Mouse (Mus musculus): ENCODE measurements around the gene Adprm. TPM values are rescaled to one million over a fixed set of nuclear protein-coding genes. Genes with fewer than 3 reads are reported as not detected.
"Not testable (repeated sequence)": the region's sequence is repeated elsewhere in the genome, so short reads cannot be mapped to it uniquely, and the experiment has no call there.

The Adprm gene
- polyA plus RNA-seq, 1 experiment, result 12.4 TPM

DNA sequence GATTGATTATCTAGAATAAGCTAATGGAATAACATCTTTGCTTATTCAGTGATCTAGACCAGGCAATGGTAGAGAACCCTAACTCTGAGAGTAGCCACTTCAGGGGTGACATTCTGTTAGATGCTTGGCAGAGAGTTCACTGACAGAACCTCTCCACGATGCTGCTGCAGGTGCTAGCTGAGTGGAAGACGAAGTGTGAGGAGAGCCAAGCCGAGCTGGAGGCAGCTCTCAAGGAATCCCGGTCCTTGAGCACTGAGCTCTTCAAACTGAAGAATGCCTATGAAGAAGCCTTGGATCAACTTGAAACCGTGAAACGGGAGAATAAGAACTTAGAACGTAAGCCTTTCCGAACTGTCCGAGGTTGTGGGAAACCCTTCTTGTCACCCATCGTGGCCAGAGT lies 45.3 kb upstream of the Adprm start:
- no peaks in the 10 kb centered on the region for H3K36me3 ChIP-seq (ENCODE audit: control insufficient read depth, insufficient read depth)
- TF ChIP-seq MYOD1 (IDR thresholded peaks at IDR 0.05; ENCODE audit: control insufficient read depth, insufficient read length, low read depth) (no peak), MAX (IDR thresholded peaks at IDR 0.05) (no peak), FOSL1 (IDR thresholded peaks at IDR 0.05; ENCODE audit: insufficient read depth, low read length, poor library complexity, severe bottlenecking) (no peak), CTCF (IDR thresholded peaks at IDR 0.05; ENCODE audit: control insufficient read depth, insufficient read depth, insufficient read length) (no peak), CEBPB (IDR thresholded peaks at IDR 0.05; ENCODE audit: low read depth) (no peak), MYOG (IDR thresholded peaks at IDR 0.05; ENCODE audit: control insufficient read depth, extremely low read depth, insufficient read length) (no peak), USF1 (IDR thresholded peaks at IDR 0.05; ENCODE audit: low read depth) (no peak)
- no peak overlapping the region for H3K4me3 ChIP-seq (ENCODE audit: insufficient read depth, poor library complexity, severe bottlenecking)
- no peak overlapping the region for H3ac ChIP-seq (ENCODE audit: control insufficient read depth, insufficient read length, low read depth)
- H3K79me2 ChIP-seq (ENCODE audit: control insufficient read depth, insufficient read depth), result no peaks in the 10 kb centered on the region
- H3K79me3 ChIP-seq (ENCODE audit: low read depth), result no peaks in the 10 kb centered on the region
- peaks cover 17% of the 10 kb centered on the region for H3K27me3 ChIP-seq (ENCODE audit: control insufficient read depth, insufficient read depth, insufficient read length)

DNA sequence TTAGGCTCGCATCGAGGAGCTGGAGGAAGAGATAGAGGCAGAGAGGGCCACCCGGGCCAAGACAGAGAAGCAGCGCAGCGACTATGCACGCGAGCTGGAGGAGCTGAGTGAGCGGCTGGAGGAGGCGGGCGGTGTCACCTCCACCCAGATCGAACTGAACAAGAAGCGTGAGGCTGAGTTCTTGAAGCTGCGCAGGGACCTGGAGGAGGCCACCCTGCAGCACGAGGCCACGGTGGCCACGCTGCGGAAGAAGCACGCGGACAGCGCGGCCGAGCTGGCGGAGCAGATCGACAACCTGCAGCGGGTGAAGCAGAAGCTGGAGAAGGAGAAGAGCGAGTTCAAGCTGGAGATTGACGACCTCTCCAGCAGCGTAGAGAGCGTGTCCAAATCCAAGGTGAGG lies 42.1 kb upstream of the Adprm start:
- Histone ChIP-seq H3K36me3 (ENCODE audit: control insufficient read depth, insufficient read depth) (no peaks in the 10 kb centered on the region), H3K4me3 (ENCODE audit: insufficient read depth, poor library complexity, severe bottlenecking) (no peak overlapping the region)

DNA sequence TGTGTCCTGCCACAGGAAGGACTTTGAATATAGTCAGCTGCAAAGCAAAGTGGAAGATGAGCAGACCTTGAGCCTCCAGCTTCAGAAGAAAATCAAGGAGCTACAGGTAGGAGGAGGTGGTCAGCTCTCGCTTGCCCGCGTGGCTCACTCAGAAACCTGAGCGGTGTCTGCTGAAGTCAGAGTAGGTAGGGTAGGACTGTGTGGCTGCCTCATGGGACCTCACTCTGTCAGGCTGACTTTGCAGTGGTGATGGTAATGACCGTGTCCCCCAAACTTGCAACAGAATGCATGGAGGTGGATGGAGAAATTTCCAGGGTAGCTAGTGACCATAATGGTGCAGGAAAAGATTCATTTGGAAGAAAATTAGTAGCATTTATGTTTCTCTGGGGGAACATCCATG lies 41.3 kb upstream of the Adprm start:
- no peak overlapping the region for H3ac ChIP-seq (ENCODE audit: control insufficient read depth, insufficient read length, low read depth)
- TF ChIP-seq FOSL1 (IDR thresholded peaks at IDR 0.05; ENCODE audit: insufficient read depth, low read length, poor library complexity, severe bottlenecking) (no peak), CEBPB (IDR thresholded peaks at IDR 0.05; ENCODE audit: low read depth) (no peak), CTCF (IDR thresholded peaks at IDR 0.05; ENCODE audit: control insufficient read depth, insufficient read depth, insufficient read length) (no peak), USF1 (IDR thresholded peaks at IDR 0.05; ENCODE audit: low read depth) (no peak), MYOG (IDR thresholded peaks at IDR 0.05; ENCODE audit: control insufficient read depth, extremely low read depth, insufficient read length) (no peak), MYOD1 (IDR thresholded peaks at IDR 0.05; ENCODE audit: control insufficient read depth, insufficient read length, low read depth) (no peak), MAX (IDR thresholded peaks at IDR 0.05) (no peak)
- no peaks in the 10 kb centered on the region for H3K36me3 ChIP-seq (ENCODE audit: control insufficient read depth, insufficient read depth)
- no peaks in the 10 kb centered on the region for H3K79me2 ChIP-seq (ENCODE audit: control insufficient read depth, insufficient read depth)
- peaks cover 29% of the 10 kb centered on the region for H3K27me3 ChIP-seq (ENCODE audit: control insufficient read depth, insufficient read depth, insufficient read length)
- H3K4me3 ChIP-seq (ENCODE audit: insufficient read depth, poor library complexity, severe bottlenecking), result no peak overlapping the region
- H3K79me3 ChIP-seq (ENCODE audit: low read depth), result no peaks in the 10 kb centered on the region

More for the DNA sequence above, 42.1 kb upstream of the Adprm start:
- Histone ChIP-seq H3K27me3 (ENCODE audit: control insufficient read depth, insufficient read depth, insufficient read length) (peaks cover 25% of the 10 kb centered on the region), H3ac (ENCODE audit: control insufficient read depth, insufficient read length, low read depth) (no peak overlapping the region), H3K79me3 (ENCODE audit: low read depth) (no peaks in the 10 kb centered on the region), H3K79me2 (ENCODE audit: control insufficient read depth, insufficient read depth) (no peaks in the 10 kb centered on the region)
- TF ChIP-seq CEBPB (IDR thresholded peaks at IDR 0.05; ENCODE audit: low read depth), result no peak
- no peak for TF ChIP-seq MYOD1 (IDR thresholded peaks at IDR 0.05; ENCODE audit: control insufficient read depth, insufficient read length, low read depth)
- no peak for TF ChIP-seq CTCF (IDR thresholded peaks at IDR 0.05; ENCODE audit: control insufficient read depth, insufficient read depth, insufficient read length)
- no peak for TF ChIP-seq USF1 (IDR thresholded peaks at IDR 0.05; ENCODE audit: low read depth)
- TF ChIP-seq FOSL1 (IDR thresholded peaks at IDR 0.05; ENCODE audit: insufficient read depth, low read length, poor library complexity, severe bottlenecking), result no peak
- no peak for TF ChIP-seq MYOG (IDR thresholded peaks at IDR 0.05; ENCODE audit: control insufficient read depth, extremely low read depth, insufficient read length)
- TF ChIP-seq MAX (IDR thresholded peaks at IDR 0.05), result no peak

DNA sequence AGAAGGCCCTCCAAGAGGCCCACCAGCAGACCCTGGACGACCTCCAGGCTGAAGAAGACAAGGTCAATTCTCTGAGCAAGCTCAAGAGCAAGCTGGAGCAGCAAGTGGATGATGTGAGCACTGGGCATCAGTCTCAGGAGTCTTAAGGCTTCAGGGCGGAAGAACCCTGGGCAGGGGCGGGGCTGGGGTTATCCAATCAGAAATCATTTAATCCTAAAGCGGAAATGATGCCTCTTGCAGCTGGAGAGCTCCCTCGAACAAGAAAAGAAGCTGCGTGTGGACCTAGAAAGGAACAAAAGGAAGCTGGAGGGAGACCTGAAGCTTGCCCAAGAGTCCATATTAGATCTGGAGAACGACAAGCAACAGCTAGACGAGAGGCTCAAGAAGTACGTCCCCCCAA lies 40.8 kb upstream of the Adprm start:
- Histone ChIP-seq H3K79me3 (ENCODE audit: low read depth) (no peaks in the 10 kb centered on the region), H3K79me2 (ENCODE audit: control insufficient read depth, insufficient read depth) (no peaks in the 10 kb centered on the region), H3K36me3 (ENCODE audit: control insufficient read depth, insufficient read depth) (no peaks in the 10 kb centered on the region), H3ac (ENCODE audit: control insufficient read depth, insufficient read length, low read depth) (no peak overlapping the region), H3K4me3 (ENCODE audit: insufficient read depth, poor library complexity, severe bottlenecking) (no peak overlapping the region), H3K27me3 (ENCODE audit: control insufficient read depth, insufficient read depth, insufficient read length) (peaks cover 31% of the 10 kb centered on the region)
- TF ChIP-seq MYOG (IDR thresholded peaks at IDR 0.05; ENCODE audit: control insufficient read depth, extremely low read depth, insufficient read length) (no peak), CTCF (IDR thresholded peaks at IDR 0.05; ENCODE audit: control insufficient read depth, insufficient read depth, insufficient read length) (no peak), CEBPB (IDR thresholded peaks at IDR 0.05; ENCODE audit: low read depth) (no peak), MYOD1 (IDR thresholded peaks at IDR 0.05; ENCODE audit: control insufficient read depth, insufficient read length, low read depth) (no peak), USF1 (IDR thresholded peaks at IDR 0.05; ENCODE audit: low read depth) (no peak), MAX (IDR thresholded peaks at IDR 0.05) (no peak), FOSL1 (IDR thresholded peaks at IDR 0.05; ENCODE audit: insufficient read depth, low read length, poor library complexity, severe bottlenecking) (no peak)

DNA sequence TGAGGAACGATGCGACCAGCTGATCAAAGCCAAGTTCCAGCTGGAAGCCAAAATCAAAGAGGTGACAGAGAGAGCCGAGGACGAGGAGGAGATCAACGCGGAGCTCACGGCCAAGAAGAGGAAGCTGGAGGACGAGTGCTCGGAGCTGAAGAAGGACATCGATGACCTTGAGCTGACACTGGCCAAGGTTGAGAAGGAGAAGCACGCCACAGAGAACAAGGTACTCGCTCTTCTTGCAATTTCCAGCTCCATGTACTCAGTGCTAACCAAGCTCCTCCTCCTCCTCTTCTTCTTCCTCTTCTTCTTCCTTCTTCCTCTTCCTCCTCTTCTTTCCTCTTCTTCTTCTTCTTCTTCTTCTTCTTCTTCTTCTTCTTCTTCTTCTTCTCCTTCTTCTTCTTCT lies 40.0 kb upstream of the Adprm start:
- H3K36me3 ChIP-seq (ENCODE audit: control insufficient read depth, insufficient read depth); H3K79me2 ChIP-seq (ENCODE audit: control insufficient read depth, insufficient read depth); H3K79me3 ChIP-seq (ENCODE audit: low read depth); H3K4me3 ChIP-seq (ENCODE audit: insufficient read depth, poor library complexity, severe bottlenecking); H3ac ChIP-seq (ENCODE audit: control insufficient read depth, insufficient read length, low read depth): not testable (repeated sequence)
- H3K27me3 ChIP-seq (ENCODE audit: control insufficient read depth, insufficient read depth, insufficient read length), result peaks cover 39% of the 10 kb centered on the region

DNA sequence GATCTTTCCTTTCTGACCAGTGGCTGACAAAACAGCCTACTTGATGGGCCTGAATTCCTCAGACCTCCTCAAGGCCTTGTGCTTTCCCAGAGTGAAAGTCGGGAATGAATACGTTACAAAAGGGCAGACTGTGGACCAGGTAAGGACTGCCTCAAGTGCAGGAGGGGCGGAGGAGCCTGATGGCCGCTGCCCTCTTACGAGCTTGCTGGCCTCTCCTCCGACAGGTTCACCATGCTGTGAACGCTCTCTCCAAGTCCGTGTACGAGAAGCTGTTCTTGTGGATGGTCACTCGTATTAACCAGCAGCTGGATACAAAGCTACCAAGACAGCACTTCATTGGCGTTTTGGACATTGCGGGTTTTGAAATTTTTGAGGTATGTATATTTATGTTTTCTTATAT lies 34.8 kb upstream of the Adprm start:
- Histone ChIP-seq H3K79me3 (ENCODE audit: low read depth) (no peaks in the 10 kb centered on the region), H3ac (ENCODE audit: control insufficient read depth, insufficient read length, low read depth) (no peak overlapping the region), H3K4me3 (ENCODE audit: insufficient read depth, poor library complexity, severe bottlenecking) (no peak overlapping the region), H3K79me2 (ENCODE audit: control insufficient read depth, insufficient read depth) (no peaks in the 10 kb centered on the region), H3K27me3 (ENCODE audit: control insufficient read depth, insufficient read depth, insufficient read length) (peaks cover 53% of the 10 kb centered on the region), H3K36me3 (ENCODE audit: control insufficient read depth, insufficient read depth) (no peaks in the 10 kb centered on the region)
- no peak for TF ChIP-seq MYOG (IDR thresholded peaks at IDR 0.05; ENCODE audit: control insufficient read depth, extremely low read depth, insufficient read length)
- no peak for TF ChIP-seq USF1 (IDR thresholded peaks at IDR 0.05; ENCODE audit: low read depth)
- TF ChIP-seq MYOD1 (IDR thresholded peaks at IDR 0.05; ENCODE audit: control insufficient read depth, insufficient read length, low read depth), result no peak
- TF ChIP-seq MAX (IDR thresholded peaks at IDR 0.05), result no peak
- no peak for TF ChIP-seq CEBPB (IDR thresholded peaks at IDR 0.05; ENCODE audit: low read depth)
- TF ChIP-seq CTCF (IDR thresholded peaks at IDR 0.05; ENCODE audit: control insufficient read depth, insufficient read depth, insufficient read length), result no peak
- TF ChIP-seq FOSL1 (IDR thresholded peaks at IDR 0.05; ENCODE audit: insufficient read depth, low read length, poor library complexity, severe bottlenecking), result no peak
